Mouse (Mus musculus) heart, adult 18-20 months (tissue): Measurements from ENCODE around the gene Kif1b. TPM values are rescaled to one million over a fixed set of nuclear protein-coding genes. Genes with fewer than 3 reads are reported as not detected.
"Not testable (repeated sequence)": the region's sequence is repeated elsewhere in the genome, so short reads cannot be mapped to it uniquely, and the experiment has no call there.

Experiments used
- DNase-seq, 2 experiments: peaks; one replicate each; pipeline ENCODE4 v3.0.0; 2021 to 2022; ENCODE audit warnings: mixed read lengths in 1 of 2
- total RNA-seq, 2 experiments: library from RNA; stranded (reverse); gene quantifications; 2 replicates each; pipeline ENCODE4 v1.2.3; 2021

Gene Kif1b
- total RNA-seq, 2 experiments from 2014 or later, result 154 to 180 TPM

DNA sequence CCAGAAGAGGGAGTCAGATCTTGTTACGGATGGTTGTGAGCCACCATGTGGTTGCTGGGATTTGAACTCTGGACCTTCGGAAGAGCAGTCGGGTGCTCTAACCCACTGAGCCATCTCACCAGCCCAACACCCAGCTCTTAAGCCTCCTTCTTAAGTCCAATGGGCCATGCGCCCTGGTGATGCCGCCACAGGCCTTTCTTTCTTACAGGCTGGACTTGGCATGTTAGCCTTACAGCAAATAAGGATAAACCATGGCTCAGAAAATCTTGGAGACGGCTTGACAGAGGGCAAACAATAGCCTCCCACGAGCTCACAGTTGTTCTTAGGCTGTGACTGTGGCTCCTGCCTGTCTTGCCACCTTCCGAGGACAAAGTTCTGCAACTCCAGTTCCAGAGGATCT lies 137.6 kb downstream of the Kif1b start:
- not testable (repeated sequence) for DNase-seq

DNA sequence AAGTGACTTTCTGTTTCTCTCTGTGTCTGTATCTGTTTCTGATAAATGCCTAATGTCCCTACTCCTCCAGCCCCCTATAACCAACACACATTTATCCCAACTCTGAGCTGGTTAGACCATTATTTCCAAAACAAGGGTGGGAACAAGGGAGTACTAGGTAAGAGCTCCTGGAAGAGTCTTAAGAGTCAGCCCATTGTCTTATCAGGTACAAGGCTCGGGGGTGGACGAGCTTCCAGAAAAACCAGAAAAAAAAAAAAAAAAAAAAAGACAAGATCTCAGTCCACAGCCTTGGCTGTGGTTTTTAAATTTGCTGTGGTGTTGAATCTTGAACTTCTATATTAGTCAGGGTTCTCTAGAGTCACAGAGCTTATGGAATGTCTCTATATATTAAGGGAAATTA lies 139.5 kb downstream of the Kif1b start:
- no peak for DNase-seq

DNA sequence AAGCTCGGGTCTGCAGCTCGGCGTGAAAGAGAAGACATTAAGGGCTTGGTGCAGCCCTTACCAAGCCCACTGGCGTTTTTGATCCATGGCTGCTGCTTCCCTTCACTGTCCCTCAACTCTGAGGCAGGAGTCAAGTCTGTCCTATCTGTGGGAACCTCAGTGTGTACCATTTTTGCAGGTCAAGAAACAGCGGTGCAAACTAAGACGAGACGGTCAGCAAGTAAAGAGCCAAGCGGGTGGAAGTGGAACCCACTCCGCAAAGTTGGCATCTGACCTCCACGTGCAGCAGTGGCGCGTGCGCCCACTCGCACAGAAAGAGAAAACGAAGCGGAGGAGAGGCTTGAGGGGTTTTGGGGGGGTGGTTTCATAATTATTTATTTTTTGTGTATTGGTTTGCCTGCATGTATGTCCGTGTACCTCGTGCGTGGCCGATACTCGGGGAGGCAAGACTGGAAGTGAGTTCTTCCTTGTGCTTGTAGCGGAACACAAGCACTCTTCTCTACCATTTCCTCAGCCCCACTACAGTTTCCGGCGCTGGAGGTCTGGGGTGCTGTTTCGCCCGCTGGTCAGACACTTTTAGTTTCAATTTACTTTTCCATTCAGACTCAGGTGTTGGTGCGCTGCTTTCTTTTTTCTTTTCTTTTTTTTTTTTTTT lies 140.4 kb downstream of the Kif1b start:
- DNase-seq, result peak in 1 of 2 experiments; percentile 67

DNA sequence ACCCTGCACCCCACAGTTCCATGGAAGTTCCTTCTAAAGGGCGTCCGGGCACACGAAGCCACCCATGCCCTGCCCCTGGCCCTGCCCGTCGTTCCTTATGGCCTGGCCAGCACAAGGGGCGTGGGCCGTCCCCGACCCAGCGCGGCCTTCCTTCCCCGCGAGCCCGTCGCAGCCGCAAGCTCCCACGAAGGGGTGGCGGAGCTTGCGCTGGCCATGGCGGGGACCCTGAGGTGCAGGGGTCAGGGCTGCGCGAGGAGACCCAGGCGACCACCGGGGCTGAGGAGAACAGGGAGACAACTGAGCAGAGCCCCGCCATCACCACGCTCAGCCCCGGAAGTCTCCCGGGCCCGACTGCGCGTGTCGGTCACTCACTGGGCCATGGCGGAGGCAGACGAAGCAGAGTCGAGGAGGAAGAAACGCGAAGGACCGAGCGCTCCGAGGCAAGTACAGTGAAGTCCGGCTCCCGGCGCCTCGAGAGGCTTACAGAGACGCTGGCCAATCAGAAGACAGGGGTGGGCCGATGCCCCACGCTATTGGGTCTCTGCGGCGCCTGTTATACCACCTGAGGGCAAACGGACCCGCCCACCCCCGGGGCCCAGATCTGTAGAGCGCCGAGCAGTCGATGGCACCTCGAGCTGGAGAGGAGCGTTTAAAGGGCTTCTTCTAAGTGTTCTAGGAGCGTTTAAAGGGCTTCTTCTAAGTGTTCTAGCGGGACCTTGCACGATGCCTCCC lies 141.1 kb downstream of the Kif1b start, which contains the start of gene Pgd:
Pgd (minus strand) TSS at position 557 of the 732 bp plus-strand sequence.
- DNase-seq, result peak; percentile 98

DNA sequence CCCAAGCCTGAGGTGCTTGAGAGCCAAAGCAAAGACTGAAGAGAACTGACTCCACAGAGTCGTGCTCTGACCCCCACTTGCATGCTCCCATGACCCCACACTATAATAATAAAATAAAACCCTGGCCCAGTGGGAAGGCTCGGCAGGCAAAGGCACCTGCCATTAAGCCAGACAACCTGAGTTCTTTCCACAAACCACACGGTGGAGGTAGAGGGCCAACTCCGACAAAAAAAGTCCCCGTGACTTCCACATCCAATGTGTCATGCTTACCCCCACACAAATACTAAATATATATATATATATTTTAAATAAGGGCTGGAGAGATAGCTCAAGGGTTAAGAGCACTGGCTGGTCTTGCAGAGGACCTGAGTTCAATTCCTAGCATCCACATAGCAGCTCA lies 143.3 kb downstream of the Kif1b start:
- DNase-seq, result no peak

DNA sequence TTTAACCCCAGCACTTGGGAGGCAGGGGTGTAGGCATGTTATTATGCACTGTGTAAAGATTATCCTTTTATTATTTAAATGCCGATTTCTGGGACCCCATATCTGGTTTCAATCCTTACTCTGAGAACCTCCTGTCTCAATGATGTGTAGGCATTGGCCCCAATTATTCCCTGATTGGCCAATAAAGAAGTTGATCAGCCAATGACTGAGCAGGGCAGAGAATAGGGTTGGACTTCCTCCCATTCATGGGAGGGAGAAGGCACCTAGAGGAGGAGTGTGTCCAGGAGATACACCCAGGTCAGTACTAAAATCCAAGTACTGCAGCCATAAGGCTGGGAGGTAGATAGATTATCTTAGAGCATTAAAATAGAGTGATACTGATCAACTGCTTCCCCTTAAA lies 144.3 kb downstream of the Kif1b start:
- no peak for DNase-seq

DNA sequence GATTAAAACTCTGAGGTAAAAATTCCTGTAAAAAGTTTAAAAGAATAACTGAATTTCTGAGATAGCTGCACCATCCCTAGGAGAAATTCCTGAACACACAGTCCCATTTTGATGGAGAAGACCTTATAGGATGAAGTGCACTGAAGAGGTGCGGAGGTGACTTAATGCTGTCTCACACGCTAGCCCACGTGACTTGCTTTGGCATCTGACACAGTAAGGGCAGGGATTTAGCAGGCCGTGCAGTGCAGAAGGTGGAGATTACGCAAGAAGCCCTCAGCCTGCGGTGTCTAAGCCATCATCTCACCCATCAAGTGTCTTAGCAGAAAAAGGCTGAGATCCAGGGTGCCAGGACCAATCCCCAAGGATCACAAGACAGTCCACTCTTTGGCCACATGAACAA lies 146.3 kb downstream of the Kif1b start:
- DNase-seq, result no peak

DNA sequence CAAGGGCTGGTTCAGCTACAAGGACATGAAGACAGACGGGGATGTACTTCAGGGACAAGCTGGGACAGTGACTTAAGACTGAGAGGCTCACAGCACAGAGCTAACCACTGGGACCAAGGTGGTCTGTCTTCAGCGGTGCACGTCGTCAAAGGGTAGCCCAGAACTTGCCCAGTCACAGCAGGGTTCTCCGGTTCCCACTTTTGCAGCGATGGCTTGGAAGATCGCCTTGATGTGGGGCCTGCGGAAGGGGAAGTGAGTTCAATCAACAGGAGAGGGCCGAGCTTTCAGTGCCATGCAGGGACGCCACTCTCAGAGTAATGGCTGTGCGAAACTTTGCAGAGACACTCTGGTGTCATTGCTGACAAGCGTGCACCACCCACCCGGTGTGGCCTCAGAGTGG lies 147.6 kb downstream of the Kif1b start:
- peak in 1 of 2 experiments; percentile 31 for DNase-seq

DNA sequence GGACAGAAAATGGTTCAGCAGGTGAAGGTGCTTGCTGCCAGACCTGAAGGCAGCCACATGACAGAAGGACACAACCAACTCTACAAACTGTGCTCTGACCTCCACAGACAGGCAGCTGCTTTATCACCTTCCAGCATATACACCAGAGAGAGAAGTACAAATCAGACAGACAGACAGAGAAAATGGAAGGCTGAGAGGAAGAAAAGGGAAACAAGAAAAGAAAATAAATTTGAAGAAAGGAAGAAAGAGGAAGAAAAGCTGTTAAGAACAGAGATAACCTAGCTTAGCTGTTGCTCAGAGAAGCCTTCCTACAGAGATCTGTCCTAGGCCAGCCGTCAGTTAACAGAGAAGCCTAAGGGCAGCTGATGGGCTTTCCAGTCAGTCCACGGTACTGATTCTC lies 148.3 kb downstream of the Kif1b start:
- no peak for DNase-seq

DNA sequence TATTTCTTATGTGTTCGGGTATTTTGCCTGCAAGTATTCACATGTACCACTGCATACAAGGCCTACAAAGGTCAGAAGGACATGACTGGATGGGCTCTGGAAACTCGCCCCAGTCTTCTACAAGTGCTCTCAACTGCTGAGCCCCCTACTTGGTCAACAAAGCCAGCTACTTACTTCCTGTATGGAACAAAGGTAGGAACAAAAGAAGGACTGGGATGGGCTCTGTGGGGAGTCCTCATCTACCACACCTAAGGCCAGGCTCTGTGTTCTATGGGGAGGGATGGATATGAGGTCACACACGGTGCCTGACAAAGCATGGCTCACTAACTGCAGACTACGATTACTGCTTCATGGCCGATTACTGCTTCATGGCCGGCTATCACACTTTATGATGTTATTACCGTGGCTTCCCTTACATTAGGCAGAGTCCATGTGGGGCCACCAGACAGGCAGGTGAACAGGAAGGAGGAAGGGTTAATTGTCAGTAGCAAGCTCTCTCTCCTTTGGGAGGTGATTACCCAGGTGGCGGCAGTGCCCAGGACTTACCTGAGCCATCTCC lies 150.0 kb downstream of the Kif1b start:
- DNase-seq, result no peak

DNA sequence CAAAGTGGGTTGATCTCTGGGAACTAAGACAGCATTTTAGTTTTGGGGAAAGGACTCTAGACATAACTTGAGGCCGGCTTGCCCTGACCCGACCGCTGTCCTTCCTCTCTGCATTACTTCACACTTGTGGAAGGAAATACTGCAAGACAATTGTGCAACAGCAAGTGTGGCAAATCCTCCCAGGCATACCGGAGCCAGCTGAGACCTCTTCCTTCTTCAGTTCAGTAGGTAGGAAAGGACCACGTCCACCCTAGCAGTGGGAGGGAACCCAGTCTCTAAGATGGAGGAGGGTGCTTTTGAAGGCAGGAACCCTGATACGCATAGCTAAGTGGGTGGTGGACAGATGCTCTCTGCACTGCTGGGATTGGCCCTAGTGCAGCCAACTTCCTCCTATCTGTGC lies 151.8 kb downstream of the Kif1b start:
- DNase-seq, result peak; percentile 23 to 56

DNA sequence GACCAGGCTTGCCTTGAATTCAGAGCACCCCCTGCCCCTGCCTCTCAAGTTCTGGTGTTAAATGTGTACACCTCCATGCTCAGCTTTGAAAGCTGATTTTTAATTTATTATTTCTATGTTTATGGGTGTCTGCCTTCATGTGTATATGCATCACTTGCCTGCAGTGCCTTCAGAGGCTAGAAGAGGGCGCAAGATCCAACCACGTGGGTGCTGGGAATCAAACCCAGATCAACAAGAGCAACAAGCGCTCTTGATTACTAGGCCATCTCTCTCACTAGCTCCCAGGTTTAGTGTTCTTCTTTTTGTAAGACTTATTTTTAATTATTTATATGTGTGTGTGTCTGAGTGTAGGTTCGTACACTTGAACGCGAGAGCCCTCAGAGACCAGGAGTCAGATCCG lies 152.6 kb downstream of the Kif1b start:
- no peak for DNase-seq

DNA sequence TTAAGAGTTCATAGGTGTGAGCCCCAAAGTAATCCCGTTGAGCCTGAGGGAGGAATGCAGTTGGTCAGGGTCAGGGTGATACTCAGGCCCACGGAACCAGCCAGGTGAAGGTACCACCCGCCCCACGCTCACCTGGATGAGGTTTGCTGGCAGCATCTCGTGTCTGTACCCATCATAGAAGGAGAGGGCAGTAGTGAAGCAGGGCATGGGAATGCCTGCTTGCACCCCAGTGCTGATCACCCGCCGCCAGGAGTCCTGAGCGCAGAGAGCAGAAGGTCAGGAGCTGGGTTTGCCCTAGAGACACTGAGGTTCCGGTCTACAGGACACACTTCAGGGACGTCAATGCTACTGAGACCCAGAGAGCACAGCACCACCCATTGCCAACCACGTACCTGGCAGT lies 156.8 kb downstream of the Kif1b start:
- DNase-seq, result no peak

DNA sequence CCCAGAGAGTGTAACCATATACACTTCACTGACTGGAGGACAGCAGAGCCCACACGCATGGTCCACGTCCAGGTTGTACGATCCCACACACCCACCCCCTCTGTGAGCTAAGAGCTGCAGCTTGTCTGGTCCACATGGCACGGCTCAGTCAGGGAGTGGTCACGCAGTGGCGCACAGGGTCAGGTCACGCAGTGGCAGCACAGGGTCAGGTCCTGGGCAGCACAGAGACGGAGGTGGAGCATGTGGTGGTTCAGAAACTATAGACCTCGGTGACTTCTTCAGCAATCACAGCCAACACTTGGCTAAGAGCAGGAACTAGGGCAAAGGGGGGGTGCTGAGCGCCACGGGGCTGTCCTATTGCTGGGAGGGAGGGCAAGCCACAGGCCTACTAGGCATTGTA lies 157.2 kb downstream of the Kif1b start:
- no peak for DNase-seq

DNA sequence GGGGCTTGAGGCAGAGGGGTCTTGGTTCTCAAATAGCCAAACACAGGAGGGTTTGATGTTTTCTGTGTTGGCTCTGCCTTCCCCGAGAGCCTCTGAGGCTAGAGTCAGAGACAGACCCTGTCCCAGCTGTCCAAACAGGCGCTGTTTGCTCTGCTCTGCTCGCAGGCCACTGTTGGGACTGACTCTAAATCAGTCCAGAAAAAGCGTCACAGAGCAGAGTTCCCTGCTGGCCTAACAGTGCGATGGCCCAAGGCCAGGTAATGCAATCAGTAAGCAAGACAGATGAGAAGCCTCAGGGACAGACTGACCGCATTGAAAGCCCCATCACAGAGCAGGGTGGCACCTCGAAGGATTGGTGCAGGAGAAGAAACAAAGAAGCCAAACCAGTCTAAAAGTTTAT lies 157.9 kb downstream of the Kif1b start:
- peak; percentile 42 to 51 for DNase-seq

DNA sequence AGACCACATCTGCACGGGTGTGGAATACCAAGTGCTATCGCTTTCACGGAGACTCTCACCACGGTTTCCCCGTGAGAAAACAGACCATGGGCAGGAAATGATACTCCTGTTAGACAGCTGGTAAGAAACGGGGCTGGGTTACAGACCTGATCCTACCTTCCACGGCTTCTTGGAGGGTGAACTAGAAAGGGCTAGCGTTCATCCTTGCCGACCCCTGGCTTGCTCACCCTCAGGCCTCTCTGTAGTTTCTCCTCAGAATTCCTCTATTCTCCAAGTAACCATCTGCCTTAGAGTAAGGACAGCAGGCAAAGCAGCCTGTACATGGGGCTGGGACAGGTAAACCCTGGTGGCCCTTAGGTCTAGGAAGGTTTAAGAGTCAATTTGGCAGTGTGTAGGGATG lies 158.3 kb downstream of the Kif1b start:
- DNase-seq, result no peak

DNA sequence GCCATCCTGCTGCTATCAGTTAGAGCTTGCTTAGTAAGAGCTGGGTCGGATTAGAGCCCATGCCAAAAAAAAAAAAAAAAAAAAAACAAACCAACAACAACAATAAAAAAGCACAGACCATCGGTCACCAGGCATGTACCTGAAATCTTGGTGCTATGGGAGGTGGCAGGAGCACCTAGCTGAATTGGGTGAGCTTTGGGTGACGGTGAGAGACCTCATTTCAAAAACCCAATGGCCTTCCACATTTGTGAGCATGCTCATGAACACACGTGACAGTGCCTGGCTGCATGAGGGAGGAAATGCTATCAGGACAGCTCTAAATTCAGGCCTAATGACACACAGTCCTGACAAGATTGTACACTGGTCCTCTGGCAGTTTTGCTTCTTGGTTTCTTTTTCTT lies 159.4 kb downstream of the Kif1b start:
- DNase-seq, result no peak

DNA sequence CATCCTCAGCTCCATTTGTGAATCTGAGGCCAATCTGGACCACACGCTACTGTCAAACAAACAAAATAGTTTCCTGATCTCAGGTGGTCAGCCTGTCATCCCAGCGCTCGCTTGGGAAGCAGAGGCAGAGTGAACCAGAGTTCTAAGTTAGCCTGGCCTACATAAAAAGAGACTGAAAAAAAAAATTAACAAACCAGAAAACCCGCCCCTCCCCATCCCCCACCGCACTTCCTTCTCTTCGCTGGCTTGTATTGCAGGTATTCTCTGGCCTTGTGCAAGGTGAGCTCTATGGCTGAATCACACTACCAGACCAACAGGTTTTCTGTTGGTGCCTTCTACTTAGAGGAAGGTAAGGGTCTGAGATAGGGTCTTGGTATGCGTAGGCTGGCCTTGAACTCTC lies 160.0 kb downstream of the Kif1b start:
- no peak for DNase-seq

DNA sequence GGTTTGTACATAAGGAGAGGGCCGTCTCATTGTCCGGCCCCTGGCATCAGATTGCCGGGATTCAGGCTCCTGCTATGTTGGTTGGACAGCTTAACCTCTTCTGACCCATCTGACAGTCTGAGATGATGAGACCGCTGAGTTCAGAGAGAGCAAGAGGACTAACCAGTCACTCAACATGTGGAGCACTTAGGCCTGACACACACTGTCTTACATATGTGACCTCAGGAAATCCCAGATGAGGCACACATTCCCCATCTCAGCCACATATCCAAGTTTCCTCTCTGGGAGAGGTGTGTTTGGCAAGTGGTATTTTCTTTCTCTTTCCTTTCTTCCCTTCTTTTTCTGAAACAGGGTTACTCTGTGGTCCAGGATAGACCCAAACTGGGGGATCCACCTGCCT lies 162.3 kb downstream of the Kif1b start:
- DNase-seq, result no peak

DNA sequence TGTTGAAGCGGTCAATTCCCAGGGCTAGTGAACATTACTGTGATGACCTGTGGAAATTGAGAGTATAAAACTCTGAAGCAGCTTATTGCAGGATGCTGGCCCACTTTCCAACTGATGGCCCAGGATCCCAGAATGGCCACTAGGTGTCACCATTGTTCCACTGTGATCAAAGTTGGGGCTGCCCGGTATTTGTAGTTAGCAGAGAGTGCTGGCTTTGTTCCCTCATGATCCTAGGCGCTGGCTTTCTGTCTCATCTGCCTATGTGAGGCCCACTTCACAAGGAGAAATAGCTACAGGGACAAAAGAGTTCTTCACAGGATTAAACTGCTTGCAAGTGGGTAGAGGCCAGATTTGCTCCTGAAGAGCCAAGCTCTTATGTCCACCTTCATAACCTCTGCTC lies 163.0 kb downstream of the Kif1b start:
- DNase-seq, result peak; percentile 83 to 89

DNA sequence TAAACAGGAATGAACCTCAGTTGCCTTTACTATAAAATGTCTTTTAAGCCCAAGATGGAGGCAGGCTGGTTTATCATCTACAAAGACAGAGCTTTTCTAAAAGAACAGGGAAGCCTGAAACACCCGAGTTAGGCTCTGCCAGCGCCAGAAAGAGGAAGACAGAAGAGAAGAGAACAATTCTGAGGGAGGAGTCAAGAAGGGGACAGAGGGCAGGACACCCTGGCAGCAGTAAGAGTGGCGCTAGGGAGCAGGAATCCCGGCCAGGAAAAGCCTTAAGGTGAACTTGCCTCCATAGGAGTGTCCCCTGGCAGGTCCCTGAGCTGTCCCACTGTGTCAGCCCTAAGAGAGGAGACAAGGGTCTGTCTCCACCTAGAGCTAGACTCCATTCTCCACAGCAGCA lies 163.9 kb downstream of the Kif1b start:
- DNase-seq, result no peak

DNA sequence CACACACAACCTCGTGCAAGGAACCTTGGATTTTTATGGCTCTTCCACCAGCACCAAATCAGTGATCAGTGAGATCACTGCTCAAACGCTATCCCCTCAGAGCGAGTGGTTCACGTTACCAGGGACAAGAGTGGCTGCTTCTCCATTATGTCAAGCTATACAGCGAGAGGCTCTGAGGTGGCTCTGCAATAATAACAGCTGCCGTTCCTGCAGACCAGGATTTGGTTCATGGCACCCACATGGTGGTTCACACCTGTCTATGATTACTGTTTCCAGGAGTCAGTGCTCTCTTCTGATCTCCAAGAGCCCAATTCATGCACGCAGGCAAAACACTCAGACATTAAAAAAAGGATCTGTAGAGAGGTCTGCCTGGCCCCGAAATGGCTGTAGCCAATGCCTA lies 169.0 kb downstream of the Kif1b start:
- no peak for DNase-seq

DNA sequence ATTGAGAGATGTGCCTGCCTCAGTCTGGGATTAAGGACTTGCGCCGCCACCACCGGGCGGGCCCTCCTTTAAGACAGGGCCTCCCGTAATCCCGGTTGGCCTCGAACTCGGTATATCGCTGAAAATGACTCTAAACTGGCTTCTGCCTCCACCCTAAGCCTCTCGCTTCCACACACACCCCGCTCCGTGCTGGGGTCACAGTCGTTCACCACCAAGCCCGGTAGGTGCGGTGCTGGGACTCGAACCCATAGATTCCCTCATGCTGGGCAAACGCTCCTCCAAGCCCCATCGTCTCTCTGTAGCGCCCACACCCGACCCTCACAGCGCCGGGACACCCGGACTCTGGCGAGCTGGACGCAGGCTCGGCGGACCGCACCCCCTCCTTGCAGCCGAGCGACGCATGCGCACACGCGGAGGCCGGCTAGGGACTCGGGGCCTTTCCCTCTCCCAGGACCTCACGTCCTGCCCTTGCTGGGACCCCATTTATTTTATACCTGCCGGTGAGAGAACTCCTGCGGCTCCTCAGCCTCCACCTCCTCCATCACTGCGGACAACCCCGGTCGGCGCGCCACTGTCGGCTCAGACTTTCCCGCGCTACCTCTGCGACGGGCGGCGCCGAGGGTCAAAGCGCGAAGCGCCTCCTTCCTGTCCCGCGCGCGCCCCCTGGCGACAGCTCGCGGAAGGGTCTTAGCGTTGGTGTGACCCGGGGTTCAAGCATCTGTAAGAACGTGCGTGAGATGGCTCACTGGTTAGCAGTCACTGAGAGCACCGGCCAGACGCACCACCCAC lies 170.3 kb downstream of the Kif1b start, which contains the start of gene Cenps:
Cenps (minus strand) TSS at position 648 of the 789 bp plus-strand sequence.
- peak; percentile 90 to 96 for DNase-seq
